Mouse (Mus musculus): ENCODE results near the gene Slc5a10.
A peak's percentile ranks its signal among the peaks of the same experiment; 100 is the strongest.

The Slc5a10 gene

DNA sequence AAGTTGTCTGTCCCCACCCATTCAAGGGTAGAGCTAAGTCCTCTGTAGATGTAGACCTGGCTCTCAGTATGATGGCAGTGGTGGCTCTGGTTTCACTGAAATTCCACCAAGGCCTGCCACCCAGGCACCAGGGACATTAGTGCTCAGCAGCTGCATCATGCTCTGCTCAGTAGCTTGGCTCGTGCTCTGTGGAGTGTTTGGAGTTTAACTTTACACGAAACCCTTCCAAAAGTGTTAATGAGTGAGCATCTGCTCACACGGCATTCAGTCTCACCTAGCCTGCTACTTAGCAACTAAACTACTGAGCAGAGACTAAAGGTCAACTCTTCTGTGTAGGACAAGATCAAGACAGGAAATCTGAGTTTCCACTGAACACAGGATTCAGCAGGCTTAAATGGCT, at the start of gene Slc5a10:
Slc5a10 (minus strand) TSS at position 191 of the 400 bp plus-strand sequence.
- DNase-seq (ENCODE audit: low spot score): no peak

DNA sequence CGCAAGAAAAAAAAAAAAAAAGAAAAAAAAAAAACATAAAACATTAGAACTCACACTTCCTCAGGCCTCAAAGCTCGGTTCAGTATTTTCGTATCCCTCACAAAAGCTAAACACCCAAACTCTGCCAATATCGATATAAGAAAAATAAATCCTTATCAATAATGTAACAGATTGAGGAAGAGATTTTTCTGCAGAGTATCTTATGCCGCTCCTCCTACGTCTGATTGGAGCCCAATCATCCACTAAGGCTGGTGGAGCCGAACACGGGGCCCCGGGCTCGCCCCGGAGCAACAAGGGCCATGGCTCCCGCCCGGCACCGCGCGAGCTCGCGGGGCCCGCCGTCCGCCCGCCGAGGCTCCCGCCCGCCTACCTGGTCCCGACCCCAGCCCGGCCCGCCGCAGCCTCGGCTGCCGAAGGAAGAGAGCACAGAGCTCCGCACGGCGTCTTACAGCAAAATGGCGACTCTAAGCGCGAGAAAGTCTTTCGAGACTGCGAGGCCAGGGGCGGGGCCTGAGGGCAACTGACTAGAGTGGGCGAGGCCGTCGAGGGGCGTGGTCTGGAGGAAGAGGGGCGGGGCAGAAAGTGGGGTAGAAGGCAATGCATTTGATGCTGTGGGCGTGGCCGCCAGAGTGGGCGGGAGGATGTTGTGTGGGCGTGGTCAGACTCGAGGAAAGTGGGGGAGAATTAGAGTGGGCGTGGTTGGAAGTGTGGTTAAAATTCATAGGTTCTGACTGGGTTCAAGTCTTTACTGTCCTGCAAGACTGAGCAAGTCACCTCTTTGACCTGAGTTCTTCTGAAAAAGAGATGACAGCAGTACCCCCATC, 41.2 kb upstream of the Slc5a10 start, which contains the start of gene Prpsap2:
Prpsap2 (minus strand) TSS at position 505 of the 824 bp plus-strand sequence.
- DNase-seq (ENCODE audit: low spot score): peak; percentile 98

DNA sequence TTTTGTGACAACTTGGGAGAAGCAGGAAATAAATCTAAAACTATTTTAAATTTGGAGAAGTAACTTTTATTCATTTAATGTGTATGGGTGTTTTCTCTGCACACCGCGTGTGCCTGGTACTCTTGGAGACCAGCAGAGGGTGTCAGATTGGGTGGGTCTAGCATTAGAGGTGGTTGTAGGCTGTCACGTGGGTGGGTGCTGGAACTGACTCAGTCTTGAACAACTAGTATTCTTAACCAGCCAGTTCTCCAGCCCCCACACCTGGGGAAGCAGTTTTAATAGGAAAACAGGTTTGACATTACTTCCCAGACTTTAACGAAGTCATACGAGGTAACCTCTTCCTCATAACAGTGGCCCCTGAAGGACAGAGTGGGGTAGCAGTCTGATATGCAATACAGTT, 39.9 kb upstream of the Slc5a10 start:
- DNase-seq (ENCODE audit: low spot score): no peak

DNA sequence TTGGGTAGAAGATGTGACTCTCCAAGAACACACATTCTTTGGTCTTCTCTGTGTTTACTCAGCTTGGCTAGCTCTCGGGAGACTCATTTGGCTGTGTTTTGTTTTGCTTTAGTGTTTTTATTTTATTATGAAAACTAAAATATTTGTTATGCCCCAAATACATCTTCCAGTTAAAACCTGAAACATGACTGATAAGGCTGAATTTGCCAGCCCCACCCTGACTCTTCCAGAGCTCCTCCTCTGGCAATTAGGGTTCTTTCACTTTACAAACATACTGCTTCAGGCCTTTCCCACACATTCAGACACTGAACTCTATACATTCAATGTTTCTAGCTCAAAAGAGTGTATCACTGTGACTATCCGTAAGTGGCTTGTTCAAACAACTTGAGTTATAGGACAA, 36.5 kb upstream of the Slc5a10 start:
- no peak for DNase-seq (ENCODE audit: low spot score)

DNA sequence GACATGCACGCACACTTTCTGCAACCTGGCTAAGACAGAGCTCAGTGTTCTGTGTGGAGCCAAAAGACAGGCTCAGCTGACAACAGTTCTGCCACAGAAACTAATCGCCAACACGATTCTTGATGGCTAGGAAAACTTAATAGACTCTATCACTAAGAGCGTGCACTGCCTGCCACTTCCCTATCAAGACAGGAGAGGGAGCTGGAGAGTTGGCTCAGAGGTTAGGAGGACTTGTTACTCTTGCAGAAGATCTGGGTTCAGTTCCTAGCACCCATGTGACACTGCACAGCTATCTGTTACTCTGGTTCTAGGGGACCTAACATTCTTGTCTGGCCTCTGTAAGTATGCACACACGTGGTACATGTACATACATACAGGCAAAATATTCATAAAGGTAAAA, 31.0 kb upstream of the Slc5a10 start:
- no peak for DNase-seq (ENCODE audit: low spot score)

DNA sequence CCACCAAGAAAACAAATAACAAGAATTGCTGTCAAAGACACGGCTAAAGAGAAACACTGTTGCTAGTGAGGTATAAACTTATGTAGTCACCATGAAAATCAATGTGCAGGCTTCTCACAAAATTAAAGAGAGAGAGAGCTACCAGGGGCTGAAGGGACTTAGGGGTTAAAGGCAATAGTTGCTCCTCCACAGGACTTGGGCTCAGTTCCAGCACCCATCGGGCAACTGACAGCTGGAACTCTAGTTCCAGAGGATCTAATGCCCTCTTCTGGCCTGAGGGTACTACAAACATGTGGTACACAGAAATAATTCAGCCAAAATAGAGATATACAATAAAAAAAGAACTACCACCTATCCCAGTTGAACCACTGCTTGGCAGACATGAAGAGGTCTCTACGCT, 26.5 kb upstream of the Slc5a10 start:
- no peak for DNase-seq (ENCODE audit: low spot score)

DNA sequence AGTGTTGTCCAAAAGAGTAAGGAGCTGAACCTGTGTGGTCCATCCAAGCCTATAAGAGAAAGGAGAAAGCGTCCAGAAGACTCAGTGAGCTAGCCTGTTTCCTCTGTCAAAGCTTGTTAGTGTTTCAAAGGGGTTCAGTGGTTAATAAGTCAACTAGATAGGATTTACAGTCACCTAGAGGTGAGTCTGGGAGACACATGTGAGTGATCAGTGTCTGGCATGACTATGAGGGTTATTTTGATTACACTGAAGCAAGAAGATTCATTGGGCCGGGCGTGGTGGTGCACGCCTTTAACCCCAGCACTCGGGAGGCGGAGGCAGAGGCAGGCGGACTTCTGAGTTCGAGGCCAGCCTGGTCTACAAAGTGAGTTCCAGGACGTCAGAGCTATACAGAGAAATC, 25.2 kb upstream of the Slc5a10 start:
- DNase-seq (ENCODE audit: low spot score): no peak

DNA sequence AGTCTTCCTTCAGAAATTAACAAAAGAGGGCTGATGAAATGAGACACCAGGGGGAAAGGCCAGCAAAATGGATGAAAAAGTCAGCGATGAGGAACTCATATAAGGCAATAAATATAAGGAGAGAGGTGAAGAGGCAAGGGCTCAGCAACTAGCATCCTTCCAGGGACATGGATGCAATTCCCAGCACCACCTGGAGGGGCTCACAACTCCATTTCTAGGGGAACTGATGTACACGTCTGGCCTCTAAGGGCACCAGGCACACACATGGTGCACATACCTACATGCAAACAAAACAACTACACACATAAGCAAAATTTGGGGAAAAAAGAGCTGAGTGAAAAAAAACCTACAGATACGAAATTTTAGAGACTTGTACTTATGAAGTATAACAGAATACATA, 23.8 kb upstream of the Slc5a10 start:
- DNase-seq (ENCODE audit: low spot score): no peak

DNA sequence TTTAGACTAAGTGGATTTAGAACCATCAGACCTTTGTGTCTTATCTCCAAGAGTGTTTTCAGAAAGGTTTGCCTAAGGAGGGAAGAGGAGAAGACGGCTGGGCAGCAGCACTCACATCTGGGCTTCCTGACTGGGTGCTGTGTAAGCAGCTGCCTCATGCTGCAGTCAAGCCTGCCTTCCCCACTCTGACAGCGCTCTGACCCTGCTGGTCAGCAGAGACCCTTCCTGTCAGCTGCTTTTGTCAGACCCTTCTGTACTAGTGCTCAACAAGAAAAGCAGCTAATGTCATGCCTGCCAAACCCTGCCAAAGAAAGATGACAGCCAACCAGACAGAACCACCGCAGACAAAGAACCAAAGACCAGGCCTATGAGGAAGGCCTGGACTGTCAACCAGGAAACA, 23.1 kb upstream of the Slc5a10 start:
- no peak for DNase-seq (ENCODE audit: low spot score)

DNA sequence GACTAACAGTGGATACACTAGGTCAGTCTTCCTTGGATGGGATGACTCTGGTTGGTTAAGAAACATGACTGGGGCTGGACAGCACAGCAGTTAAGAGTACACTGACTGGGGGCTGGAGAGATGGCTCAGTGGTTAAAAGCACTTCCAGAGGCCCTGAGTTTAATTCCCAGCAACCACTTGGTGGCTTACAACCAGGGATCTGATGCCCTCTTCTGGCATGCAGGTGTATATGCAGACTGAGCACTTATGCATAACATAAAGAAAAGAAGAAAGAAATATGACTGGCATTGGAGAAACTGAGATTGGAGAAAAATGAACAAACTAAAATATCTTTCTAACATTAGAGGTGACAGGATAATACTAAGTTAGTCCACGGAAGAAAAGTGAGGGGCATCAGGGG, 19.9 kb upstream of the Slc5a10 start:
- DNase-seq (ENCODE audit: low spot score): no peak

DNA sequence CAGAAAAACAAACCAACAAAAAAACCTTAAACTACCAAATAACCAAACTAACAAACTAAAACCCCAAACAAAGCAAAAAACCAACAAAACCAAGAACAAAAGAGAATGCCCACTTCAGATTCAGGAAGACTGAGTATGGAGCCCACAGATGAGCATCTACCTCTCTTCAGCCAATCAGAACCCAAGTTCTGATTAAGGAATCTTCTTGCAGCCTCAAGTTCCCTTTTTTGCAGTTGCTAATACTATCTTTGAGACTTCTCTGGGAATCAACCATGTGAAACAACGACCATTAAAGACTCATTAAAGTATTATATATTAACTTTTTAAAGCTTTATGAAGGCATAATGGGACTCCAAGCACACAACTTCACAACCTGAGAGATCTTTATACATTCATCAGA, 16.7 kb upstream of the Slc5a10 start:
- DNase-seq (ENCODE audit: low spot score): no peak

DNA sequence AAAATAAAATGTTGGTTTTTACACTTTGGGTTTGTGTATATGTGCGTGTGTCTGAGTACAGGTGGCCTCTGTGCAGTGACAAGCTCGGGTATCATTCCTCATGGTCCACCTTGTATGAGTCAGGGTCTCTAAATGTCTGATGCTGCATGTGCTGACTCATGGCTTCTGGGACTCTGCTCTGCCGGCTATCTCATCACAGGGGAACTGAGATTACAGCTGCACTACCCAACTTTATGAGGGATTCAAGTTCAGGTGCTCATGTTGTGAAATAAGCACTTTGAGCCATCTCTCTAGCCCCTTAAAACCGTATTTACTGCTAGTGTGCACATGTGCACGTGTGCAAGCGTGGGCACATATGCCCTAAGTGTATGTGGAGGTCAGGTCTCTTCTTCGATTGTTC, 12.0 kb upstream of the Slc5a10 start:
- no peak for DNase-seq (ENCODE audit: low spot score)

DNA sequence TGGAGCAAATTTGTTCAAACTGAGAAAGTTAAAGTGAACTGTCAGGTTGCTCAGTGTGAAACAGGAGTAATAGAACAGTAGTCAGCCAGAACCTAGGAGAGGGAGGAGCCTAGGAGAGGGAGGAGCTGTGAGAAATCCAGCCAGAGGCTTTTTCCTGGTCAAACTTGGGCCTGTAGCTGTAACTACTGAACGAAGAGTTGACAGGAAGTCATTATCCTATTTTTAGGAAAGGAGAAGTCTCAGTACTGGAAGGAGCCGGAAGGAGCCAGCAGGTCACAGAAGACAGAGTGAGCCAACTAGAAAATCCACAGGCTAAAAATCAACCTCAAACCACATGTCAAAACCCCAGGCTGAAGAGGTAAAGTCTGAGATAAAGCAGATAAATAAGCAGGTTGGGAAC, 7.4 kb upstream of the Slc5a10 start:
- no peak for DNase-seq (ENCODE audit: low spot score)

DNA sequence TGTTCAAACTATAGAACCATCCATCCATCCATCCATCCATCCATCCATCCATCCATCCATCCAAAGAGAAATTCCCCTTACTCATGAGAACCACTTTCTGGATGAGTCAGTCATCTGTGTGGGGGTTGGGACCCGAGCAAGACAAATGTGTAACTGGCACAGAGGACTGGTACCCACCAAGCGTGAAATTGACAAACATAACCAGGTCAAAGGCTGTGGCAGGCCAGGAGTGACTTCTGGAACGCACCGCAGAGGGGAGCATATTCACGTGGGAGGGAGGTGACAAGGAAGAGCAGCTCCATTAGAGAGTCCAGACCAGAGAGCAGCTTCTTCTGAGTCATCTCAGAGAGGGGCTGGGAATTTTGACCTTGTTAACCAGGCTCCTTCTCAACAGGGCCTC, 1.5 kb upstream of the Slc5a10 start:
- no peak for DNase-seq (ENCODE audit: low spot score)

DNA sequence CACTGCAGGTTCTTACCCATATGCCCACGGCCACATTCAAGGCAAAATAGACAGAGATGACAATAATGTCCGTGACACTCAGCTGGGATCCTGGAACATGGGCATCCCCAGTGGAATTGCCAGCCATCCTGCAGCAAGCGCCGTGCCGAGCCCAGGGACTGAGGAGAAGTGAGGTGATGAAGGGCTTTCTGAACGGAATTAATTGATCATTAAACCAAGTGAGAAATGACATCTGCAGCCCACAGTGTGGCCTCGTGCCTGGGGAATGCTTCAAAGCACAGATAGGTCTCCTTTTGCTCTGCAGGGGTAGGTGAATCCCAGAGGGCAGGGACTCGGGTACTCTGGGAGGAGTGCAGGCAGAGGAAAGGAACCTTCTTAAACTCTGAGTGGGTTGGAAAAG, 800 bp downstream of the Slc5a10 start:
- DNase-seq (ENCODE audit: low spot score): no peak

DNA sequence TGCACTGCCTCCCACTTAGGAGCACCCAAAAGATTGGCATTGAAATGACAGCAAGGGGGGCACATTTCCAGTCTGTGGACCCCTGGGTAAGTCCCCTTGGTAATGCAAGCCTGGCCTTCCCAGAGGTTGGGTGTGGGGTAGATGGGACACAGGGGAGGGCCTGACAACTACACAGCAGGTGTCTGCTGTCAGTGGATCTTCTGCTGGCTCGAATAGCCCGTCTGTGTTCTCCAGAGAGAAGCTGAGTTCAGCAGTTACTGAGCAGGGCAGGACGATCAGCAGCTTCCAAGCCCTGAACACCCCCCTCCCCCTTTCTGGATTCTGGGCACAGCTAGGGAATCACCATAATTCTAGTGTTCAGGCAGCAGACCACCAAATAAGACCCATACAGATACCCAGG, 1.2 kb downstream of the Slc5a10 start:
- DNase-seq (ENCODE audit: low spot score): no peak

DNA sequence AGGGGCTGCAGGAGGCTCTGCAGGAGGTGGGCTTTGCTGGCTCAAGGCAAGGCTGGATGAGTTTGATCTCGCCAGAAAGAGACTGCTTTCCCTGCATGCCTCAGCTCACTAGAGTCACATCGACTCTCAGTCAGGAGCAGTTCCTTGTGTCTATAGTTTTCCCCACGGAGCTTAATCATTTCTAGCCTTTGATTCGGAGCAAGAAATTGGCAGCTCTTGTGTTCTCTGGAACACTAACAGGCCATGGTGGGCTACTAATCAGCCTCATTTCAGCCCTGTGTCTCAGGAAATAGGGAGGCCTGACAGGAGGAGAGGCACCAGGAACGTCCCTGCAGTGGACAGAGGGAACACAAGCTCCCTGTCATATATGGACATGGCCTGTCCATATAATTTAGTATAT, 2.6 kb downstream of the Slc5a10 start:
- no peak for DNase-seq (ENCODE audit: low spot score)

DNA sequence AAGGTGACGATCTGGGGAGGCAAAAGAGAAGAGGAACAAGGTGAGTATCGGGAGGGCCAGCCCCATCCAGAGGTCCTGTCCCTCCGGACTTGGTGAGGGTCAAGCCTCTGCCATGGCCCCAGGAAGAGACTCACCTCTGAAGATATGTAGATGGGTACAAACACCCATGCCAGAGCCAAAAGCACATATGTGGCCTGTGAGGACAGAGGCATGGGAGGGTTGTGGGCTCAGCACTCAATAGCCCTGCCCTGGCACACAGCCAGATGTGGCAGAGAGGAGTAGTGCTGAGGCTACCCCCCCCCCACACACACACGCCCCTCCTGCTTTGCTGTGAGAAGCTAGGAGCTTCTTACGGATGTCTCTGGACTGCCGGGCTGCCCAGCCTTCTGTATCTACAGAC, 5.5 kb downstream of the Slc5a10 start:
- DNase-seq (ENCODE audit: low spot score): no peak

DNA sequence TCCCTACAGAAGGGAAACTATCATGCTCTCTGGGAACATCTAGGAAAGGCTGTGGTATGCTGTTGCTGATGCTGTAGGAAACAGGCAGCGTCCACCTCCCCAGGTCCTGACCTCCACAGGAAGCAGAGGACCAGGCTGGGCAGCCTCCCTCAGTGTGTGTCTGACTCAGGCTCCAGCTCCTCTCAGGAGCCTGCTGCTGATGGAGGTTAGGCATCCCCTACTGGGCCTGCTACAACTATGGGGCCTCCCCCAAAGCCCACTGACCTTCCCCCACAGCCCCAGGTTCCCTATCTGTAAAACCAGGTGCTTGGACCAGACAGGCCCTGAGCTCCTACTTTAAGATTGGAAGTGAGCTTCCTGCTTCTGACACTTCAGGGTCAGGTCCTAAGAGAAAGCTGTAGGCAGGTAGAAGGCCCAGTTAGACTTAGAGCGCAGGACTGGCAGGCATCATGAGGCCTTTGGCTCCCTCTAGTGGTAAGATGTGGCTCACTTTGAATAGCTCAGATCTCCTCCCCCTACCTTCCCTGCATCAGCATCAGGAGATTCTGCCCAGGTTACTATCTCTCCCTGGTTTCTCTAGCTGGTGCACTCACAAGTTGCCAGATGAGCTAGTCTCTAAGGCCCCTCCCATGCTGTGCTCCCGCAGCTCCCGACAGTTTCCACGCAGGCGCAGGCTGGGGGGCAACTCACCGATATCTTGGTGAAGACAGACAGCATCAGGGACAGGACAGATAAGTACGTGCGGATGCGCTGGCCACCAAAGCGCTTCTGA, 6.1 kb downstream of the Slc5a10 start:
- DNase-seq (ENCODE audit: low spot score): no peak

DNA sequence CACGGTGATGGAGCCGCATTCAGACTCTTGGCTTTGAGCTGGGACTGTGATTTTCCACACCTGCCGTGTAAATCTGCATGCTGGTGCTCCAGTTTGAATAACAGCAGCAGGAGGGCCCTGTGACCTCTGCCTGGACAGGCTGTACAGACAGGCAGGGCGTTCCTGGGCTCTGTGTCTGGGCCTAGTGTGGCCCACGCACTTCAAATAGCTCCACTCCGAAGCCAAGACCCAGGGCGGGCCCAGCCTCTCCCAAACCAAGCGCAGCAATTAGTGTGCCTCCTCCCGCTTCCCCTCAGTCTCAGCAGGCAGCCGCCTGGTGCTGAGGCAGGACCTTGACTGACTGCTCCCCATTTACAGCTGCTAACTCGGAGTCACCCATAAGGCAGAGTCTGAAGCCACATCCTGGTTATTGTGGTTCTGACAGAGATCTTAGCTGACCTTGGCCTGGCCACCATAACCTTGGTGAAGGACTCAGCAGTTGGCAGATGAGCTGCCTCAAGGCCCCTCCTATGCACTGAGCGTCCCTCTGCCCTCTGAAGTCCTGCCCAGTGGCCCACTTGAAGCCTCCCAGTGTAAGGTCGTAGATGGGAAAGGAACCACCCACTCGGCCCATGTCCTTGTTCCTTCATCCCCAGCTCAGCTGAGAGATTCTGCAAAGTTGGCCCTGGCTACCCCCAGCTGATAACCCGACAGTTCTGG, 7.3 kb downstream of the Slc5a10 start:
- DNase-seq (ENCODE audit: low spot score): no peak

DNA sequence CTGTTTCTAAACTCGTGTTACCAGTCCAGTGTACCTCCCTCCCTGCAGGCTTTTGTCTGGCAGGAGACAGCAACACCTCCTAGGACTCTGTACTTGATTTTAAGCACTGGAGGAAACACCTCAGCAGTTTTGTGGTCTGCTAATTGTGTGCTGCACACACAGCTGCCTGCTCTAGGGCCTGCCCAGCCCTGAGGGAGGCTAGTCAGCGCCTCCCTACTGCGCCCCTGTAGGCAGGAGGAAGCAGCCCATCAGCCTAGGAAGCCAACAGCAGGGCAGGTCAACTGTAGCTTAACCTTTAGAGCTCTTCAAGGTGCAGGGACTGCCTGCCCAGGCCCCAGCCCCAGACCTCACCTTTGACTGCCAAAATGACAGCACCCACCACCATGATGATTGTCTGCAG, 11.7 kb downstream of the Slc5a10 start:
- DNase-seq (ENCODE audit: low spot score): no peak

DNA sequence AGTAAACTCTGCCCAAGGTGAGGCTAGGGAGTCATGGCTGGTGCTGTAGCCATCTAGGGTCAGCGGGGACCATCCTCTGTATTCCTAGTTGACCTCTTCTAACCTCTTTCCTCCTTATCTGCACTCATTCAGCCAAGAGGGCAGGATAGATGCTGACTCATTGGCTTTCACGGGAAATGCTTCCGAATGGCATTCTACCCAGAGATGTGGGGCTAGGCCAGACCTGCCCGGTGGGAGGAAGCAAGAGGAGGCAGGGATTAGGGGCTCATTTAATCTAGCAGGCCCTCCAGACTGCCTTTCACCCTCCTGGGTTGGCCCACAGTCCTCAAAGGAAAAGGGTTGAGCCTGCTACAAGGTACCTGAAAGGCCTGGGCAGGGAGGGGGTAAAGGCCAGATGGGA, 14.4 kb downstream of the Slc5a10 start:
- no peak for DNase-seq (ENCODE audit: low spot score)

DNA sequence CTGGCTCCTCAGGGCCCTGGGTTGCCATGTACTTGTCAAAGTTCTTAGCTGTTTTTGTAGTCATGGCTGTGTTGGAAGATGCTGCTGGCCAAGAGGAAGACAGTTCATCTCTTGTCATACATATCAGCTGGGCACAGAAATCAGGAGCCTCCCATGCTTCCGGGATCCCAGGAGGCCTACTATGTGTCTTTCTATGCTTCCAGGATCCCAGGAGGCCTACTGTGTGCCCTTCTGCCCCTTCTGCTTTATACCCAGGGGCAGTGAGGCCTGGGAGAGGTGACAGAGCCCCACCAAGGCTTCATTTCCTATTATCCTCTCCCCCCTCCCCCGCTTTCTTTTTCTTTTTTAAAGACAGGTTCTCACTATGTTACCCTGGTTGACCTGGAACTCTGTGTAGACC, 15.0 kb downstream of the Slc5a10 start:
- DNase-seq (ENCODE audit: low spot score): no peak

Measured in urinary bladder, postnatal 10 days (tissue).